Mouse (Mus musculus): ENCODE measurements around the gene Plxnc1. TPM values are rescaled to one million over a fixed set of nuclear protein-coding genes. Genes with fewer than 3 reads are reported as not detected.

The Plxnc1 gene
- polyA plus RNA-seq, 1 experiment: 0.05 TPM

DNA sequence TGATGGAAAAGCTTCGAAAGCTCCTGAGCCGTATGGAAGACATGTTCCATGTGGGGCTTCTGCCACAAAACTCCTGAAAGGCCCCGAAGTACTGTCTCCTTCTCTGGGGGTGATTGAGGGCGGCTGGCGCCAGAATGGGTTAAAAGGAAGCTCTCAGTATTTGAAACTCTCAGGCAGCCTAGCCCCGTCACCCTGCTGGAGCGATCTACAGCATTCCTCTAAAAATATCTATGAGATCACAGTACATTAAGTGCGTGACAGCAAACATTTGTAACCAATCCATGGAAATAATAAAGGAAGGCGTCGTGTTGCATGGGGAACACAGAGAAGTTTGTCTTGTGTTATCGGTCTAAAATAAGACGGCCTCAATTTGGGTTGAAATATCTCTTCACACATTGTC, 118.2 kb downstream of the Plxnc1 start:
- H3K79me2 ChIP-seq (ENCODE audit: control insufficient read depth, insufficient read depth): no peaks in the 10 kb centered on the region
- no peaks in the 10 kb centered on the region for H3K79me3 ChIP-seq (ENCODE audit: low read depth)
- H3K4me3 ChIP-seq (ENCODE audit: insufficient read depth, poor library complexity, severe bottlenecking): no peak overlapping the region
- TF ChIP-seq USF1 (IDR thresholded peaks at IDR 0.05; ENCODE audit: low read depth): no peak
- no peak for TF ChIP-seq CEBPB (IDR thresholded peaks at IDR 0.05; ENCODE audit: low read depth)
- no peak for TF ChIP-seq MYOG (IDR thresholded peaks at IDR 0.05; ENCODE audit: control insufficient read depth, extremely low read depth, insufficient read length)
- TF ChIP-seq FOSL1 (IDR thresholded peaks at IDR 0.05; ENCODE audit: insufficient read depth, low read length, poor library complexity, severe bottlenecking): no peak
- H3K36me3 ChIP-seq (ENCODE audit: control insufficient read depth, insufficient read depth): no peaks in the 10 kb centered on the region
- H3K27me3 ChIP-seq (ENCODE audit: control insufficient read depth, insufficient read depth, insufficient read length): peaks cover 3% of the 10 kb centered on the region
- H3ac ChIP-seq (ENCODE audit: control insufficient read depth, insufficient read length, low read depth): no peak overlapping the region

DNA sequence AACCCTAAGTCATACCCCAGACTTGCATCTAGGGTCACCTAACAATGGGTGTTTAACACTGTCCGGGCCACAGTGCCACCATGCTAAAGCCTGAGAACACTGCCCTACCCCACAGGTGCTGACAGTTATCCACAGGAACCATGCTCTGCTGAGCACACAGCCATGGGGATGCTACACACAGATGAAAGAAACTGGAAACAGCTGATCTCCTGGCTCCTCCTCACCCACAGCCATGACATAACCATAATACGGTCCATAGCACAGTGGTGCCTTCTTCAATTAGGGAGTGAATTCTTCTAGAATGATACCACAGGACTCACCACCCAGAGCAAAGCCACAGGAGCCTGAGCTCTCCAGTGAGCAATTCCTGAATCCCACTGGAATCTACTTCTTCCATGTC, 118.7 kb downstream of the Plxnc1 start:
- H3K4me3 ChIP-seq (ENCODE audit: insufficient read depth, poor library complexity, severe bottlenecking): no peak overlapping the region
- H3K79me3 ChIP-seq (ENCODE audit: low read depth): no peaks in the 10 kb centered on the region
- TF ChIP-seq MAX (IDR thresholded peaks at IDR 0.05) (no peak), CEBPB (IDR thresholded peaks at IDR 0.05; ENCODE audit: low read depth) (no peak), MYOG (IDR thresholded peaks at IDR 0.05; ENCODE audit: control insufficient read depth, extremely low read depth, insufficient read length) (no peak), FOSL1 (IDR thresholded peaks at IDR 0.05; ENCODE audit: insufficient read depth, low read length, poor library complexity, severe bottlenecking) (no peak), CTCF (IDR thresholded peaks at IDR 0.05; ENCODE audit: control insufficient read depth, insufficient read depth, insufficient read length) (no peak), USF1 (IDR thresholded peaks at IDR 0.05; ENCODE audit: low read depth) (no peak), MYOD1 (IDR thresholded peaks at IDR 0.05; ENCODE audit: control insufficient read depth, insufficient read length, low read depth) (no peak)
- no peaks in the 10 kb centered on the region for H3K79me2 ChIP-seq (ENCODE audit: control insufficient read depth, insufficient read depth)
- H3ac ChIP-seq (ENCODE audit: control insufficient read depth, insufficient read length, low read depth): no peak overlapping the region
- no peaks in the 10 kb centered on the region for H3K36me3 ChIP-seq (ENCODE audit: control insufficient read depth, insufficient read depth)
- no peaks in the 10 kb centered on the region for H3K27me3 ChIP-seq (ENCODE audit: control insufficient read depth, insufficient read depth, insufficient read length)

- no peak for TF ChIP-seq CEBPB (IDR thresholded peaks at IDR 0.05; ENCODE audit: low read depth)
- no peak for TF ChIP-seq CTCF (IDR thresholded peaks at IDR 0.05; ENCODE audit: control insufficient read depth, insufficient read depth, insufficient read length)
- no peak for TF ChIP-seq MYOG (IDR thresholded peaks at IDR 0.05; ENCODE audit: control insufficient read depth, extremely low read depth, insufficient read length)
- no peak for TF ChIP-seq MAX (IDR thresholded peaks at IDR 0.05)
- no peak for TF ChIP-seq USF1 (IDR thresholded peaks at IDR 0.05; ENCODE audit: low read depth)
- no peak for TF ChIP-seq FOSL1 (IDR thresholded peaks at IDR 0.05; ENCODE audit: insufficient read depth, low read length, poor library complexity, severe bottlenecking)
- TF ChIP-seq MYOD1 (IDR thresholded peaks at IDR 0.05; ENCODE audit: control insufficient read depth, insufficient read length, low read depth): no peak
- Histone ChIP-seq H3K36me3 (ENCODE audit: control insufficient read depth, insufficient read depth) (no peaks in the 10 kb centered on the region), H3K4me3 (ENCODE audit: insufficient read depth, poor library complexity, severe bottlenecking) (no peak overlapping the region), H3K27me3 (ENCODE audit: control insufficient read depth, insufficient read depth, insufficient read length) (no peaks in the 10 kb centered on the region), H3K79me2 (ENCODE audit: control insufficient read depth, insufficient read depth) (no peaks in the 10 kb centered on the region), H3ac (ENCODE audit: control insufficient read depth, insufficient read length, low read depth) (no peak overlapping the region), H3K79me3 (ENCODE audit: low read depth) (no peaks in the 10 kb centered on the region)
Measured at GRCm38 (mm10) chr10:94823971-94824760, 120.5 kb downstream of the Plxnc1 start.

GRCm38 (mm10) chr10:94818781-94819665, 125.6 kb downstream of the Plxnc1 start:
- H3K27me3 ChIP-seq (ENCODE audit: control insufficient read depth, insufficient read depth, insufficient read length): no peaks in the 10 kb centered on the region
- no peaks in the 10 kb centered on the region for H3K79me3 ChIP-seq (ENCODE audit: low read depth)
- no peak overlapping the region for H3ac ChIP-seq (ENCODE audit: control insufficient read depth, insufficient read length, low read depth)
- no peaks in the 10 kb centered on the region for H3K79me2 ChIP-seq (ENCODE audit: control insufficient read depth, insufficient read depth)
- TF ChIP-seq CEBPB (IDR thresholded peaks at IDR 0.05; ENCODE audit: low read depth) (no peak), CTCF (IDR thresholded peaks at IDR 0.05; ENCODE audit: control insufficient read depth, insufficient read depth, insufficient read length) (no peak), FOSL1 (IDR thresholded peaks at IDR 0.05; ENCODE audit: insufficient read depth, low read length, poor library complexity, severe bottlenecking) (no peak), USF1 (IDR thresholded peaks at IDR 0.05; ENCODE audit: low read depth) (peak; percentile 48), MYOD1 (IDR thresholded peaks at IDR 0.05; ENCODE audit: control insufficient read depth, insufficient read length, low read depth) (no peak), MAX (IDR thresholded peaks at IDR 0.05) (no peak)
- no peak overlapping the region for H3K4me3 ChIP-seq (ENCODE audit: insufficient read depth, poor library complexity, severe bottlenecking)
- no peaks in the 10 kb centered on the region for H3K36me3 ChIP-seq (ENCODE audit: control insufficient read depth, insufficient read depth)

- TF ChIP-seq MYOG (IDR thresholded peaks at IDR 0.05; ENCODE audit: control insufficient read depth, extremely low read depth, insufficient read length): no peak
- peak; percentile 72 for TF ChIP-seq MYOD1 (IDR thresholded peaks at IDR 0.05; ENCODE audit: control insufficient read depth, insufficient read length, low read depth)
- Histone ChIP-seq H3K79me2 (ENCODE audit: control insufficient read depth, insufficient read depth) (no peaks in the 10 kb centered on the region), H3K27me3 (ENCODE audit: control insufficient read depth, insufficient read depth, insufficient read length) (no peaks in the 10 kb centered on the region), H3K79me3 (ENCODE audit: low read depth) (no peaks in the 10 kb centered on the region), H3ac (ENCODE audit: control insufficient read depth, insufficient read length, low read depth) (no peak overlapping the region), H3K36me3 (ENCODE audit: control insufficient read depth, insufficient read depth) (no peaks in the 10 kb centered on the region), H3K4me3 (ENCODE audit: insufficient read depth, poor library complexity, severe bottlenecking) (no peak overlapping the region)
Measured at GRCm38 (mm10) chr10:94818127-94818526, 126.5 kb downstream of the Plxnc1 start.

Measured in C2C12 (cell line).